ENCODE assay signal across 8 mouse cellular contexts in genomic region chr7:55849948-55850571, GRCm38 (mm10). TPM values are rescaled to one million over a fixed set of nuclear protein-coding genes. Genes with fewer than 3 reads are reported as not detected.
DNase-seq lines count a peak whose midpoint lies in the region; ATAC-seq and TF ChIP-seq lines count a peak whose summit lies in the region.

No protein-coding gene starts in this region.

- H3K9me3 ChIP-seq in heart, embryonic 10.5 days = no peaks in the 10 kb centered on the region
- H3K9me3 ChIP-seq in forebrain, embryonic 11.5 days (ENCODE audit: control insufficient read depth, low read length) = no peaks in the 10 kb centered on the region
- H3K9me3 ChIP-seq in midbrain, postnatal 0 days (ENCODE audit: low read length) = no peaks in the 10 kb centered on the region

- H3K9ac ChIP-seq in forebrain, embryonic 11.5 days (ENCODE audit: low read length) = peak overlapping the region; percentile 44
- H3K9ac ChIP-seq in midbrain, postnatal 0 days (replicated peaks; ENCODE audit: low read length, poor library complexity, severe bottlenecking) = peak overlapping the region; percentile 37; the same call in 1 of the 2 replicates

- peak overlapping the region; percentile 37 for H3K4me2 ChIP-seq in forebrain, embryonic 11.5 days (ENCODE audit: low read depth, low read length, severe bottlenecking)
- H3K4me2 ChIP-seq in midbrain, postnatal 0 days (ENCODE audit: low read depth, low read length, poor library complexity, severe bottlenecking) = peak overlapping the region; percentile 20; the same call in 1 of the 2 replicates

- H3K4me3 ChIP-seq in heart, embryonic 10.5 days = no peak overlapping the region
- no peak overlapping the region for H3K4me3 ChIP-seq in forebrain, embryonic 11.5 days (ENCODE audit: low read depth, low read length)
- H3K4me3 ChIP-seq in midbrain, postnatal 0 days (ENCODE audit: low read depth, low read length) = no peak overlapping the region

- DNase-seq in heart, embryonic 10.5 days (ENCODE audit: low spot score) = no peak
- DNase-seq in heart, adult 8-10 months (ENCODE audit: low spot score) = no peak
- DNase-seq in forebrain, embryonic 11.5 days (ENCODE audit: low spot score) = peak; percentile 54
- peak; percentile 84 to 86 for DNase-seq in layer of hippocampus, adult 8-10 months (ENCODE audit: low spot score in 2 of 2)
- DNase-seq in midbrain, postnatal 0 days (ENCODE audit: low spot score) = no peak
- no peak for DNase-seq in spleen, postnatal 10 days (ENCODE audit: low spot score in 2 of 2)
- no peak for DNase-seq in lung, postnatal 14 days

- no peaks in the 10 kb centered on the region for H3K27me3 ChIP-seq in heart, embryonic 10.5 days (ENCODE audit: insufficient read depth, poor library complexity, severe bottlenecking)
- no peaks in the 10 kb centered on the region for H3K27me3 ChIP-seq in forebrain, embryonic 11.5 days (ENCODE audit: control insufficient read depth, insufficient read depth, low read length)
- H3K27me3 ChIP-seq in midbrain, postnatal 0 days (ENCODE audit: insufficient read depth, low read length) = no peaks in the 10 kb centered on the region

- H3K36me3 ChIP-seq in heart, embryonic 10.5 days = 0 out of 2 replicates have a peak, but pooled peaks cover 6% of the 10 kb centered on the region
- H3K36me3 ChIP-seq in forebrain, embryonic 11.5 days (ENCODE audit: control insufficient read depth, insufficient read depth, low read length) = no peaks in the 10 kb centered on the region
- H3K36me3 ChIP-seq in midbrain, postnatal 0 days (ENCODE audit: insufficient read depth, low read length) = no peaks in the 10 kb centered on the region

- peak overlapping the region; percentile 42; the same call in 1 of the 2 replicates for H3K27ac ChIP-seq in heart, embryonic 10.5 days
- H3K27ac ChIP-seq in forebrain, embryonic 11.5 days (ENCODE audit: low read depth, low read length) = peak overlapping the region; percentile 43
- H3K27ac ChIP-seq in midbrain, postnatal 0 days (ENCODE audit: low read depth, low read length) = peak overlapping the region; percentile 57

- peaks cover 10% of the 10 kb centered on the region; the same call in 1 of the 2 replicates for H3K4me1 ChIP-seq in heart, embryonic 10.5 days
- H3K4me1 ChIP-seq in forebrain, embryonic 11.5 days (replicated peaks; ENCODE audit: control insufficient read depth, insufficient read depth, low read length) = peaks cover 10% of the 10 kb centered on the region
- 0 out of 2 replicates have a peak, but pooled peaks cover 4% of the 10 kb centered on the region for H3K4me1 ChIP-seq in midbrain, postnatal 0 days (ENCODE audit: insufficient read depth, low read length)

- WGBS in heart, embryonic 10.5 days = 67% methylated on average over 14 of the region's 14 CpGs
- WGBS in forebrain, embryonic 11.5 days = 12% methylated on average over 14 of the region's 14 CpGs
- 10% methylated on average over 14 of the region's 14 CpGs for WGBS in midbrain, postnatal 0 days

- TF ChIP-seq CTCF in midbrain, postnatal 0 days (IDR thresholded peaks at IDR 0.05) = no peak

- ATAC-seq in forebrain, embryonic 11.5 days (replicated peaks; ENCODE audit: low FRiP score) = peak; percentile 69
- peak; percentile 65; the same call in 1 of the 2 replicates for ATAC-seq in midbrain, postnatal 0 days (ENCODE audit: low FRiP score)
- ATAC-seq in erythroblast, adult 5-6 weeks (replicated peaks; ENCODE audit: low FRiP score, poor library complexity, severe bottlenecking) = no peak

RNA-seq across cellular contexts. Expression of gene Cyfip1, which starts 8.5 kb away (rescaled TPM):
- 63.7 and 68.4 TPM in 2 replicates for polyA plus RNA-seq in heart, embryonic 10.5 days (2016; fragmentation: Nextera tagmentation; extraction: Ambion mirVana)
- total RNA-seq in heart, adult 8-10 months (2022) = 10 to 100 TPM; 32.5 to 36.0 (median 34.7) TPM
- polyA plus RNA-seq in forebrain, embryonic 11.5 days (2014; fragmentation: Nextera tagmentation; extraction: Ambion mirVana) = 81.4 and 88.7 TPM in 2 replicates
- 100 to 1,000 TPM; 105 to 146 (median 123) TPM for total RNA-seq in layer of hippocampus, adult 8-10 months (2022)
- 41.4 and 49.5 TPM in 2 replicates for total RNA-seq in midbrain, postnatal 0 days (2014; rRNA removed)
- polyA plus RNA-seq in midbrain, postnatal 0 days (2015; fragmentation: Nextera tagmentation; extraction: Ambion mirVana) = 31.4 and 33.1 TPM in 2 replicates
- 18.8 and 24.2 TPM in 2 replicates for total RNA-seq in erythroblast, adult 5-6 weeks (2015; ENCODE audit: low replicate concordance)
- 11.0 and 13.8 TPM in 2 replicates for total RNA-seq in erythroblast, adult 5-6 weeks (2017; ENCODE audit: low replicate concordance)

RNA-seq across cellular contexts. Expression of gene Tubgcp5, which starts 56.1 kb away (rescaled TPM):
- 24.9 and 26.7 TPM in 2 replicates for polyA plus RNA-seq in heart, embryonic 10.5 days (2016; fragmentation: Nextera tagmentation; extraction: Ambion mirVana)
- total RNA-seq in heart, adult 8-10 months (2022) = 10 to 100 TPM in 2 of 4 experiments, 1 to 10 TPM in 2; 8.5 to 12.8 (median 10.5) TPM
- polyA plus RNA-seq in forebrain, embryonic 11.5 days (2014; fragmentation: Nextera tagmentation; extraction: Ambion mirVana) = 40.9 and 45.2 TPM in 2 replicates
- 10 to 100 TPM; 29.9 to 40.8 (median 36.8) TPM for total RNA-seq in layer of hippocampus, adult 8-10 months (2022)
- total RNA-seq in midbrain, postnatal 0 days (2014; rRNA removed) = 17.8 and 27.3 TPM in 2 replicates
- polyA plus RNA-seq in midbrain, postnatal 0 days (2015; fragmentation: Nextera tagmentation; extraction: Ambion mirVana) = 21.5 and 21.6 TPM in 2 replicates
- total RNA-seq in erythroblast, adult 5-6 weeks (2015; ENCODE audit: low replicate concordance) = 9.2 and 13.2 TPM in 2 replicates
- 5.2 and 7.9 TPM in 2 replicates for total RNA-seq in erythroblast, adult 5-6 weeks (2017; ENCODE audit: low replicate concordance)

Comparison
In these comparisons a context has a peak if more than half of its experiments do, and no peak if none do; other contexts are left out.
1. DNase-seq: peak in forebrain, embryonic 11.5 days (single experiment) and layer of hippocampus, adult 8-10 months (2 of 2); none in heart, embryonic 10.5 days (single experiment), heart, adult 8-10 months (single experiment), midbrain, postnatal 0 days (single experiment), spleen, postnatal 10 days (0 of 2) and lung, postnatal 14 days (single experiment).
2. Peak in every context shown above with its lines, with median percentiles within 50 percentile points of each other: H3K27ac ChIP-seq.